In genomic region chr9:46423184-46423967, GRCm38 (mm10) we compare ENCODE assay signal across 15 mouse cellular contexts.
A peak's percentile ranks its signal among the peaks of the same experiment; 100 is the strongest.
DNase-seq lines count a peak whose midpoint lies in the region; ATAC-seq lines count a peak whose summit lies in the region.
"Had no signal": no experiment of that assay in that cellular context is flagged by ENCODE, and none has a peak within 500 bp of the region (broad histone marks: within the 10 kb centered on the region; RNA-seq: fewer than 3 reads in every experiment).

No protein-coding gene starts in this region.

- H3K27ac ChIP-seq in kidney, embryonic 14.5 days (ENCODE audit: low read depth, low read length), result no peak overlapping the region
- H3K27ac ChIP-seq: embryonic facial prominence, embryonic 12.5 days; gastrocnemius, adult 2 months; liver, embryonic 15.5 days had no signal

- H3K9ac ChIP-seq in kidney, embryonic 14.5 days (ENCODE audit: low read depth, low read length), result no peak overlapping the region
- H3K9ac ChIP-seq: embryonic facial prominence, embryonic 12.5 days; liver, embryonic 15.5 days had no signal

- peaks cover 4% of the 10 kb centered on the region; the same call in 1 of the 2 replicates for H3K27me3 ChIP-seq in kidney, embryonic 14.5 days (ENCODE audit: control insufficient read depth, insufficient read depth, low read length)
- H3K27me3 ChIP-seq: liver, embryonic 15.5 days had no signal

- H3K36me3 ChIP-seq in kidney, embryonic 14.5 days (ENCODE audit: control insufficient read depth, insufficient read depth, low read length), result no peaks in the 10 kb centered on the region
- H3K36me3 ChIP-seq: embryonic facial prominence, embryonic 12.5 days; liver, embryonic 15.5 days had no signal

- H3K4me1 ChIP-seq in kidney, embryonic 14.5 days (ENCODE audit: control insufficient read depth, insufficient read depth, low read length), result no peaks in the 10 kb centered on the region
- H3K4me1 ChIP-seq: embryonic facial prominence, embryonic 12.5 days; liver, embryonic 15.5 days had no signal

- WGBS in kidney, embryonic 14.5 days, result 62% methylated on average over 12 of the region's 12 CpGs

- H3K9me3 ChIP-seq in kidney, embryonic 14.5 days (ENCODE audit: control insufficient read depth, low read length), result no peaks in the 10 kb centered on the region
- H3K9me3 ChIP-seq: embryonic facial prominence, embryonic 12.5 days; liver, embryonic 15.5 days had no signal

- no peak for ATAC-seq in kidney, embryonic 14.5 days (ENCODE audit: low FRiP score, low TSS enrichment)

- no peak overlapping the region for H3K4me2 ChIP-seq in kidney, embryonic 14.5 days (replicated peaks; ENCODE audit: low read depth, low read length)
- H3K4me2 ChIP-seq: embryonic facial prominence, embryonic 12.5 days; liver, embryonic 15.5 days had no signal

- DNase-seq in 3134 (ENCODE audit: extremely low read depth, insufficient read length, low spot score) (peak; percentile 29), 3T3-L1 (ENCODE audit: low read depth, low spot score) (peak; percentile 71), R1 (ENCODE audit: low read depth, low spot score) (peak; percentile 88)
- DNase-seq in embryo, embryonic 11 days, result peak; percentile 35
- DNase-seq in spleen, postnatal 36 days (ENCODE audit: low spot score in 2 of 2), result no peak
- DNase-seq in left cerebral cortex, adult 11 months (ENCODE audit: low spot score), result no peak
- DNase-seq: cerebellum, adult 9-11 months; gastrocnemius, adult 2 months; heart, postnatal 36 days; kidney, adult 8-10 months; lung, postnatal 36 days; right cerebral cortex, postnatal 4 days had no signal

- no peak overlapping the region for H3K4me3 ChIP-seq in kidney, embryonic 14.5 days (ENCODE audit: low read length)
- H3K4me3 ChIP-seq: embryonic facial prominence, embryonic 12.5 days; gastrocnemius, adult 2 months; liver, embryonic 15.5 days had no signal

Comparison
In these comparisons a context has a peak if more than half of its experiments do, and no peak if none do; other contexts are left out.
1. DNase-seq: peak in 3134 (single experiment), 3T3-L1 (single experiment), R1 (single experiment) and embryo, embryonic 11 days (single experiment); none in spleen, postnatal 36 days (0 of 2) and left cerebral cortex, adult 11 months (single experiment).